ENCODE assay signal across 23 mouse cellular contexts in genomic region chr12:107915396-107915795, GRCm38 (mm10).
A peak's percentile ranks its signal among the peaks of the same experiment; 100 is the strongest.
DNase-seq lines count a peak whose midpoint lies in the region; TF ChIP-seq lines count a peak whose summit lies in the region.
"Had no signal": no experiment of that assay in that cellular context is flagged by ENCODE, and none has a peak within 500 bp of the region (broad histone marks: within the 10 kb centered on the region; RNA-seq: fewer than 3 reads in every experiment).

No protein-coding gene starts in this region.

- no peak overlapping the region for H3K4me3 ChIP-seq in layer of hippocampus, adult 2 months
- peak overlapping the region; percentile 67 for H3K4me3 ChIP-seq in E14TG2a.4 (replicated peaks; ENCODE audit: low read length)
- H3K4me3 ChIP-seq in forebrain, embryonic 10.5 days = no peak overlapping the region
- H3K4me3 ChIP-seq: heart, embryonic 10.5 days; hindbrain, embryonic 15.5 days; intestine, embryonic 15.5 days; left cerebral cortex, adult 2 months; neural tube, embryonic 15.5 days; stomach, embryonic 15.5 days had no signal

- no peak for DNase-seq in layer of hippocampus, adult 2 months (ENCODE audit: low spot score in 2 of 2)
- DNase-seq in layer of hippocampus, adult 9-11 months = no peak
- DNase-seq in CD4-positive helper T cell, adult 2 months (ENCODE audit: low read depth, low spot score) = peak; percentile 24
- DNase-seq in ZHBTc4 (ENCODE audit: low read depth, low spot score) = peak; percentile 90
- no peak for DNase-seq in forebrain, embryonic 10.5 days (ENCODE audit: extremely low spot score, low spot score)
- no peak for DNase-seq in heart, adult 9 months (ENCODE audit: low spot score in 2 of 2)
- DNase-seq: adrenal gland, postnatal 36 days; cerebellum, adult 11 months; cerebellum, adult 9-11 months; forebrain, postnatal 0 days; heart, postnatal 4 days; kidney, postnatal 4 days; left cerebral cortex, postnatal 4 days; right cerebral cortex, adult 18-20 months; right cerebral cortex, postnatal 4 days had no signal

- 97% methylated on average over 32 of the region's 32 CpGs for WGBS in forebrain, embryonic 10.5 days

- peaks cover 82% of the 10 kb centered on the region for H3K27me3 ChIP-seq in E14TG2a.4 (ENCODE audit: insufficient read depth, low read length)
- H3K27me3 ChIP-seq in forebrain, embryonic 10.5 days (ENCODE audit: poor library complexity, severe bottlenecking) = no peaks in the 10 kb centered on the region
- H3K27me3 ChIP-seq: hindbrain, embryonic 15.5 days; intestine, embryonic 15.5 days; neural tube, embryonic 15.5 days; stomach, embryonic 15.5 days had no signal

- H3K36me3 ChIP-seq in E14TG2a.4 (ENCODE audit: insufficient read depth, low read length) = no peaks in the 10 kb centered on the region
- H3K36me3 ChIP-seq in forebrain, embryonic 10.5 days (replicated peaks) = peaks cover 43% of the 10 kb centered on the region

- 0 out of 2 replicates have a peak, but pooled peaks cover 6% of the 10 kb centered on the region for H3K9me3 ChIP-seq in E14TG2a.4 (ENCODE audit: low read length)
- H3K9me3 ChIP-seq in forebrain, embryonic 10.5 days = peaks cover 32% of the 10 kb centered on the region
- H3K9me3 ChIP-seq: neural tube, embryonic 15.5 days; stomach, embryonic 15.5 days had no signal

- 0 out of 2 replicates have a peak overlapping the region, but pooled peaks have one; percentile 32 for H3K27ac ChIP-seq in layer of hippocampus, adult 2 months
- no peak overlapping the region for H3K27ac ChIP-seq in forebrain, embryonic 10.5 days
- H3K27ac ChIP-seq: heart, embryonic 10.5 days; hindbrain, embryonic 15.5 days; intestine, embryonic 15.5 days; left cerebral cortex, adult 2 months; macrophage; neural tube, embryonic 15.5 days; stomach, embryonic 15.5 days had no signal

- peaks cover 20% of the 10 kb centered on the region for H3K4me1 ChIP-seq in E14TG2a.4 (replicated peaks; ENCODE audit: low read depth, low read length)
- peaks cover 11% of the 10 kb centered on the region for H3K4me1 ChIP-seq in forebrain, embryonic 10.5 days
- H3K4me1 ChIP-seq: intestine, embryonic 15.5 days; stomach, embryonic 15.5 days had no signal

- TF ChIP-seq CTCF in layer of hippocampus, adult 2 months (conservative IDR thresholded peaks at IDR 0.05) = no peak
- TF ChIP-seq CTCF in E14TG2a.4 (conservative IDR thresholded peaks at IDR 0.05; ENCODE audit: low read length) = no peak

Comparison
In these comparisons a context has a peak if more than half of its experiments do, and no peak if none do; other contexts are left out.
1. DNase-seq: peak in CD4-positive helper T cell, adult 2 months (single experiment) and ZHBTc4 (single experiment); none in layer of hippocampus, adult 2 months (0 of 2), layer of hippocampus, adult 9-11 months (single experiment), forebrain, embryonic 10.5 days (single experiment) and heart, adult 9 months (0 of 2).